Mouse (Mus musculus): ENCODE results near the gene Fam107b. TPM values are rescaled to one million over a fixed set of nuclear protein-coding genes. Genes with fewer than 3 reads are reported as not detected.

Fam107b gene
- total RNA-seq, 2 experiments from 2014 or later = 6.7 to 7.5 TPM

GRCm38 (mm10) chr2:3603181-3603580 is 32.9 kb downstream of the Fam107b start:
- intact Hi-C loops (cut with DNase I) = no loop called here
- no peak for DNase-seq

- DNase-seq = no peak
- intact Hi-C loops (cut with DNase I) = no loop called here
These were observed 38.9 kb downstream of the Fam107b start for GRCm38 (mm10) chr2:3608868-3609854.

GRCm38 (mm10) chr2:3618446-3618845 is 48.2 kb downstream of the Fam107b start:
- intact Hi-C loops (cut with DNase I) = no loop called here
- no peak for DNase-seq

GRCm38 (mm10) chr2:3621568-3621967 is 51.3 kb downstream of the Fam107b start:
- DNase-seq = no peak

GRCm38 (mm10) chr2:3622158-3622557 is 51.9 kb downstream of the Fam107b start:
- intact Hi-C loops (cut with DNase I) = no loop called here
- no peak for DNase-seq

More at GRCm38 (mm10) chr2:3621568-3621967, 51.3 kb downstream of the Fam107b start:
- intact Hi-C loops (cut with DNase I) = no loop called here

GRCm38 (mm10) chr2:3623207-3623980 is 53.1 kb downstream of the Fam107b start:
- intact Hi-C loops (cut with DNase I) = no loop called here
- no peak for DNase-seq

- DNase-seq = no peak
- intact Hi-C loops (cut with DNase I) = no loop called here
These were observed 53.8 kb downstream of the Fam107b start for GRCm38 (mm10) chr2:3623981-3624584.

- DNase-seq = no peak
- intact Hi-C loops (cut with DNase I) = no loop called here
These were observed 58.8 kb downstream of the Fam107b start for GRCm38 (mm10) chr2:3629096-3629495.

GRCm38 (mm10) chr2:3629741-3630140 is 59.5 kb downstream of the Fam107b start:
- intact Hi-C loops (cut with DNase I) = loop anchor here (5.0 kb wide), 1 partner anchor 143 kb away; no protein-coding TSS in a partner anchor

GRCm38 (mm10) chr2:3630769-3631477 is 60.6 kb downstream of the Fam107b start:
- intact Hi-C loops (cut with DNase I) = loop anchor here (5.0 kb wide), 1 partner anchor 141 kb away; no protein-coding TSS in a partner anchor
- no peak for DNase-seq

More at GRCm38 (mm10) chr2:3629741-3630140, 59.5 kb downstream of the Fam107b start:
- DNase-seq = peak in 1 of 2 experiments; percentile 6

GRCm38 (mm10) chr2:3633137-3633536 is 62.8 kb downstream of the Fam107b start:
- intact Hi-C loops (cut with DNase I) = loop anchor here (5.0 kb wide), 1 partner anchor 139 kb away; no protein-coding TSS in a partner anchor
- no peak for DNase-seq

- intact Hi-C loops (cut with DNase I) = no loop called here
- no peak for DNase-seq
These were observed 66.5 kb downstream of the Fam107b start for GRCm38 (mm10) chr2:3636771-3637170.

- DNase-seq = no peak
- intact Hi-C loops (cut with DNase I) = no loop called here
These were observed 70.9 kb downstream of the Fam107b start for GRCm38 (mm10) chr2:3641001-3641770.

- DNase-seq = no peak
- intact Hi-C loops (cut with DNase I) = no loop called here
These were observed 72.7 kb downstream of the Fam107b start for GRCm38 (mm10) chr2:3642949-3643348.

- intact Hi-C loops (cut with DNase I) = no loop called here
These were observed 75.5 kb downstream of the Fam107b start for GRCm38 (mm10) chr2:3645741-3646140.

GRCm38 (mm10) chr2:3649171-3649570 is 78.9 kb downstream of the Fam107b start:
- DNase-seq = no peak
- intact Hi-C loops (cut with DNase I) = no loop called here

More at GRCm38 (mm10) chr2:3645741-3646140, 75.5 kb downstream of the Fam107b start:
- no peak for DNase-seq

GRCm38 (mm10) chr2:3654606-3655005 is 84.3 kb downstream of the Fam107b start:
- no peak for DNase-seq
- intact Hi-C loops (cut with DNase I) = no loop called here

- intact Hi-C loops (cut with DNase I) = no loop called here
- DNase-seq = no peak
These were observed 85.8 kb downstream of the Fam107b start for GRCm38 (mm10) chr2:3656091-3656490.

GRCm38 (mm10) chr2:3656834-3657233 is 86.5 kb downstream of the Fam107b start:
- no peak for DNase-seq
- intact Hi-C loops (cut with DNase I) = no loop called here

All from heart, postnatal 36 days (tissue).